Mouse (Mus musculus): Measurements from ENCODE around the gene Actl11. TPM values are rescaled to one million over a fixed set of nuclear protein-coding genes. Genes with fewer than 3 reads are reported as not detected.

The Actl11 gene
- total and polyA plus RNA-seq, 2 experiments from 2014 or later = not detected

GRCm38 (mm10) chr9:107898563-107898962 lies 29.7 kb upstream of the Actl11 start:
- peaks cover 10% of the 10 kb centered on the region for H3K36me3 ChIP-seq (ENCODE audit: insufficient read depth, low read length)
- H3K4me3 ChIP-seq (ENCODE audit: low read depth, low read length) = no peak overlapping the region
- H3K9me3 ChIP-seq (ENCODE audit: low read length) = no peaks in the 10 kb centered on the region
- WGBS = 85% methylated on average over 10 of the region's 10 CpGs
- H3K27me3 ChIP-seq (ENCODE audit: insufficient read depth, low read length) = no peaks in the 10 kb centered on the region
- no peak for DNase-seq (ENCODE audit: low spot score)
- no peaks in the 10 kb centered on the region for H3K4me1 ChIP-seq (ENCODE audit: insufficient read depth, low read length)
- no peak overlapping the region for H3K9ac ChIP-seq (replicated peaks; ENCODE audit: low read length, poor library complexity, severe bottlenecking)
- H3K27ac ChIP-seq (ENCODE audit: low read depth, low read length) = no peak overlapping the region
- no peak overlapping the region for H3K4me2 ChIP-seq (ENCODE audit: low read depth, low read length, poor library complexity, severe bottlenecking)
- ATAC-seq (ENCODE audit: low FRiP score) = no peak
- no peak for TF ChIP-seq CTCF (IDR thresholded peaks at IDR 0.05)

GRCm38 (mm10) chr9:107899855-107900254 lies 28.4 kb upstream of the Actl11 start:
- Histone ChIP-seq H3K9me3 (ENCODE audit: low read length) (no peaks in the 10 kb centered on the region), H3K4me2 (ENCODE audit: low read depth, low read length, poor library complexity, severe bottlenecking) (no peak overlapping the region), H3K36me3 (ENCODE audit: insufficient read depth, low read length) (peaks cover 11% of the 10 kb centered on the region), H3K9ac (replicated peaks; ENCODE audit: low read length, poor library complexity, severe bottlenecking) (no peak overlapping the region), H3K4me3 (ENCODE audit: low read depth, low read length) (no peak overlapping the region), H3K27ac (ENCODE audit: low read depth, low read length) (no peak overlapping the region), H3K27me3 (ENCODE audit: insufficient read depth, low read length) (no peaks in the 10 kb centered on the region), H3K4me1 (ENCODE audit: insufficient read depth, low read length) (no peaks in the 10 kb centered on the region)
- ATAC-seq (ENCODE audit: low FRiP score) (no peak), DNase-seq (ENCODE audit: low spot score) (no peak)
- 74% methylated on average over 12 of the region's 12 CpGs for WGBS
- TF ChIP-seq CTCF (IDR thresholded peaks at IDR 0.05) = no peak

- H3K9me3 ChIP-seq (ENCODE audit: low read length) = no peaks in the 10 kb centered on the region
- WGBS = 12% methylated on average over 40 of the region's 44 CpGs
- H3K4me1 ChIP-seq (ENCODE audit: insufficient read depth, low read length) = no peaks in the 10 kb centered on the region
- TF ChIP-seq CTCF (IDR thresholded peaks at IDR 0.05) = peak; percentile 84
- no peaks in the 10 kb centered on the region for H3K27me3 ChIP-seq (ENCODE audit: insufficient read depth, low read length)
- H3K4me3 ChIP-seq (ENCODE audit: low read depth, low read length) = peak overlapping the region; percentile 30
- peak overlapping the region; percentile 58 for H3K4me2 ChIP-seq (ENCODE audit: low read depth, low read length, poor library complexity, severe bottlenecking)
- peak overlapping the region; percentile 34; the same call in 1 of the 2 replicates for H3K9ac ChIP-seq (replicated peaks; ENCODE audit: low read length, poor library complexity, severe bottlenecking)
- ATAC-seq (ENCODE audit: low FRiP score) (peak; percentile 66; the same call in 1 of the 2 replicates), DNase-seq (ENCODE audit: low spot score) (peak; percentile 91)
- peaks cover 11% of the 10 kb centered on the region for H3K36me3 ChIP-seq (ENCODE audit: insufficient read depth, low read length)
- H3K27ac ChIP-seq (ENCODE audit: low read depth, low read length) = no peak overlapping the region
Observed at GRCm38 (mm10) chr9:107900840-107901626, 27.2 kb upstream of the Actl11 start.

- Histone ChIP-seq H3K9me3 (ENCODE audit: low read length) (no peaks in the 10 kb centered on the region), H3K27me3 (ENCODE audit: insufficient read depth, low read length) (no peaks in the 10 kb centered on the region), H3K4me1 (ENCODE audit: insufficient read depth, low read length) (peaks cover 1% of the 10 kb centered on the region; the same call in 1 of the 2 replicates), H3K4me3 (ENCODE audit: low read depth, low read length) (peak overlapping the region; percentile 30), H3K27ac (ENCODE audit: low read depth, low read length) (no peak overlapping the region), H3K36me3 (ENCODE audit: insufficient read depth, low read length) (peaks cover 11% of the 10 kb centered on the region), H3K4me2 (ENCODE audit: low read depth, low read length, poor library complexity, severe bottlenecking) (peak overlapping the region; percentile 58), H3K9ac (replicated peaks; ENCODE audit: low read length, poor library complexity, severe bottlenecking) (no peak overlapping the region)
- no peak for TF ChIP-seq CTCF (IDR thresholded peaks at IDR 0.05)
- no peak for DNase-seq (ENCODE audit: low spot score)
- 13% methylated on average over 17 of the region's 17 CpGs for WGBS
- no peak for ATAC-seq (ENCODE audit: low FRiP score)
Observed at GRCm38 (mm10) chr9:107901627-107901914, 26.7 kb upstream of the Actl11 start.

- Histone ChIP-seq H3K9me3 (ENCODE audit: low read length) (no peaks in the 10 kb centered on the region), H3K4me2 (ENCODE audit: low read depth, low read length, poor library complexity, severe bottlenecking) (no peak overlapping the region), H3K27ac (ENCODE audit: low read depth, low read length) (0 out of 2 replicates have a peak overlapping the region, but pooled peaks have one; percentile 38), H3K36me3 (ENCODE audit: insufficient read depth, low read length) (peaks cover 11% of the 10 kb centered on the region), H3K4me3 (ENCODE audit: low read depth, low read length) (no peak overlapping the region), H3K4me1 (ENCODE audit: insufficient read depth, low read length) (peaks cover 5% of the 10 kb centered on the region; the same call in 1 of the 2 replicates), H3K9ac (replicated peaks; ENCODE audit: low read length, poor library complexity, severe bottlenecking) (no peak overlapping the region), H3K27me3 (ENCODE audit: insufficient read depth, low read length) (no peaks in the 10 kb centered on the region)
- peak; percentile 55 for ATAC-seq (ENCODE audit: low FRiP score)
- peak; percentile 98 for TF ChIP-seq CTCF (IDR thresholded peaks at IDR 0.05)
- 2% methylated on average over 4 of the region's 4 CpGs for WGBS
- DNase-seq (ENCODE audit: low spot score) = peak; percentile 91
Observed at GRCm38 (mm10) chr9:107904726-107905125, 23.5 kb upstream of the Actl11 start.

GRCm38 (mm10) chr9:107906252-107906966 lies 21.9 kb upstream of the Actl11 start, which contains the start of gene Mst1r:
Gene Mst1r, plus strand, starts transcription at chr9:107906873.
- DNase-seq (ENCODE audit: low spot score) (no peak), ATAC-seq (ENCODE audit: low FRiP score) (no peak)
- H3K27me3 ChIP-seq (ENCODE audit: insufficient read depth, low read length) = no peaks in the 10 kb centered on the region
- H3K4me2 ChIP-seq (ENCODE audit: low read depth, low read length, poor library complexity, severe bottlenecking) = peak within 1 kb of the TSS; percentile 39
- H3K36me3 ChIP-seq (ENCODE audit: insufficient read depth, low read length) = 0 out of 2 replicates have a peak, but pooled peaks cover 4% of the 10 kb centered on the region
- H3K4me3 ChIP-seq (ENCODE audit: low read depth, low read length) = peak within 1 kb of the TSS; percentile 13; the same call in 1 of the 2 replicates
- no peak within 1 kb of the TSS for H3K27ac ChIP-seq (ENCODE audit: low read depth, low read length)
- H3K9me3 ChIP-seq (ENCODE audit: low read length) = no peaks in the 10 kb centered on the region
- no peak for TF ChIP-seq CTCF (IDR thresholded peaks at IDR 0.05)
- peaks cover 5% of the 10 kb centered on the region; the same call in 1 of the 2 replicates for H3K4me1 ChIP-seq (ENCODE audit: insufficient read depth, low read length)
- 24% methylated on average over 19 of the region's 19 CpGs for WGBS
- H3K9ac ChIP-seq (replicated peaks; ENCODE audit: low read length, poor library complexity, severe bottlenecking) = 0 out of 2 replicates have a peak within 1 kb of the TSS, but pooled peaks have one; percentile 4
